Mouse (Mus musculus) C2C12 (cell line): ENCODE measurements around the gene Kcnj15.

Experiments used
- CEBPB ChIP-seq: IDR thresholded peaks from one replicate; pipeline ENCODE4 v1.6.1; 2011; ENCODE audit warnings: low read depth, mild to moderate bottlenecking, control low read depth, moderate library complexity
- CTCF ChIP-seq: IDR thresholded peaks from one replicate; pipeline ENCODE4 v1.5.1; 2011; ENCODE audit not compliant: control insufficient read depth, insufficient read depth, insufficient read length
- MAX ChIP-seq: IDR thresholded peaks from one replicate; pipeline ENCODE4 v1.6.1; 2011; ENCODE audit warnings: mild to moderate bottlenecking, control low read depth
- MYOD1 ChIP-seq: IDR thresholded peaks from one replicate; pipeline ENCODE4 v1.6.1; 2011; ENCODE audit warnings: low read depth; ENCODE audit not compliant: control insufficient read depth, insufficient read length

- no peak for TF ChIP-seq CTCF
- TF ChIP-seq MYOD1 = no peak
- no peak for TF ChIP-seq MAX
- no peak for TF ChIP-seq CEBPB
Measured at GRCm38 (mm10) chr16:95215782-95216181, 41.6 kb upstream of the Kcnj15 start.
